Mouse (Mus musculus): ENCODE results near the gene Spata33.

- no peak for TF ChIP-seq USF2 (IDR thresholded peaks at IDR 0.05; ENCODE audit: borderline replicate concordance in 1 of 2, insufficient read depth in 1 of 2, low read depth in 1 of 2, low read length in 2 of 2)
- TF ChIP-seq MAZ (IDR thresholded peaks at IDR 0.05; ENCODE audit: low read depth, low read length) = no peak
- no peak for TF ChIP-seq CTCF (IDR thresholded peaks at IDR 0.05 in 2 of 3, conservative IDR thresholded peaks at IDR 0.05 in 1 of 3; ENCODE audit: control insufficient read depth in 1 of 3, insufficient read depth in 1 of 3, low read depth in 2 of 3, low read length in 3 of 3, poor library complexity in 1 of 3, severe bottlenecking in 1 of 3)
- TF ChIP-seq TAL1 (IDR thresholded peaks at IDR 0.05; ENCODE audit: low read length) = no peak
- TF ChIP-seq ZMIZ1 (IDR thresholded peaks at IDR 0.05; ENCODE audit: low read depth, low read length) = no peak
- TF ChIP-seq GATA1 (IDR thresholded peaks at IDR 0.05; ENCODE audit: low read depth, low read length) = no peak
- no peak for TF ChIP-seq NELFE (IDR thresholded peaks at IDR 0.05; ENCODE audit: low read depth, low read length)
Observed at GRCm38 (mm10) chr8:123271147-123271546, 58.5 kb downstream of the Spata33 start.

All from MEL (cell line).